Mouse (Mus musculus): ENCODE measurements around the gene Tmem52. TPM values are rescaled to one million over a fixed set of nuclear protein-coding genes. Genes with fewer than 3 reads are reported as not detected.

The Tmem52 gene
- polyA plus RNA-seq, 1 experiment from 2014 or later, result not detected

GRCm38 (mm10) chr4:155487746-155488145 is 18.8 kb downstream of the Tmem52 start:
- H3K79me2 ChIP-seq (ENCODE audit: inconsistent target), result peaks cover 26% of the 10 kb centered on the region
- no peak overlapping the region for H3K4me3 ChIP-seq (ENCODE audit: inconsistent target)
- no peaks in the 10 kb centered on the region for H3K36me3 ChIP-seq (ENCODE audit: inconsistent target)
- 5% methylated on average over 3 of the region's 3 CpGs for WGBS (ENCODE audit: missing documents)
- peak overlapping the region; percentile 93 for H3K27ac ChIP-seq

GRCm38 (mm10) chr4:155488232-155489025 is 19.5 kb downstream of the Tmem52 start:
- Histone ChIP-seq H3K36me3 (ENCODE audit: inconsistent target) (no peaks in the 10 kb centered on the region), H3K27ac (peak overlapping the region; percentile 93), H3K79me2 (ENCODE audit: inconsistent target) (peaks cover 33% of the 10 kb centered on the region), H3K4me3 (ENCODE audit: inconsistent target) (no peak overlapping the region)
- 41% methylated on average over 8 of the region's 8 CpGs for WGBS (ENCODE audit: missing documents)

- whole genome bisulfite sequencing (ENCODE audit: missing documents), result 75% methylated on average over 9 of the region's 9 CpGs
- Histone ChIP-seq H3K36me3 (ENCODE audit: inconsistent target) (no peaks in the 10 kb centered on the region), H3K79me2 (ENCODE audit: inconsistent target) (peaks cover 42% of the 10 kb centered on the region), H3K27ac (peak overlapping the region; percentile 93), H3K4me3 (ENCODE audit: inconsistent target) (no peak overlapping the region)
These were observed 20.4 kb downstream of the Tmem52 start for GRCm38 (mm10) chr4:155489101-155489970.

GRCm38 (mm10) chr4:155490456-155490855 is 21.5 kb downstream of the Tmem52 start:
- peaks cover 53% of the 10 kb centered on the region for H3K79me2 ChIP-seq (ENCODE audit: inconsistent target)
- no peaks in the 10 kb centered on the region for H3K36me3 ChIP-seq (ENCODE audit: inconsistent target)
- peak overlapping the region; percentile 93 for H3K27ac ChIP-seq
- 6% methylated on average over 5 of the region's 5 CpGs for WGBS (ENCODE audit: missing documents)
- peak overlapping the region; percentile 43 for H3K4me3 ChIP-seq (ENCODE audit: inconsistent target)

DNA sequence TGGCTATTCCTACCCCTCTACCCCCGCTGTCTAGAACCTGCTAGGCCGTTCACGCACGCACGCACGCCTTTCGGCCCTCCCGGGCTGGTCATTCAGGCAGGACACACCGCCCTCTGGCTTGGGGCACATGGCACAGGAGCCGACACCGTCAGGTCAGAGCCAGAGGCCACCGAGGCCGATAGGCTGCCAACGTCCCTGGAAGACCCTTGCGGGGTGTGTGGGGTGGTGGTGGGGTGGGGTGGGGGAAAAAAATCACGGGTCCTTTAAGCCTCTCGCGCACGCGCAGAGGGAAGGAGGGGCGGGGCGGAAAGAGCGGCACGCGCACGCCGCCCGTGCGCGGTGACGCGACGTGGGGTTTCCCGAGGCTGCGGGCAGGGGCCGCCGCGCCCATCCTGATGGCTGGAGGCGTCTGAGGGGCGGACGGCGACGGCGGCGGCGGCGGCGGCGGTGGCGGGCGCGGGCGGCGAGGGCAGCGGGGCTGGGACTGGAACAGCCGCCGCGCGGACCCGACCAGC is 22.1 kb downstream of the Tmem52 start, which contains the start of gene Gnb1:
Gene Gnb1, plus strand, starts transcription at position 372 of the 515 bp plus-strand sequence.
- Histone ChIP-seq H3K79me2 (ENCODE audit: inconsistent target) (peaks cover 59% of the 10 kb centered on the region), H3K27ac (peak within 1 kb of the TSS; percentile 93), H3K4me3 (ENCODE audit: inconsistent target) (peak within 1 kb of the TSS; percentile 77), H3K36me3 (ENCODE audit: inconsistent target) (no peaks in the 10 kb centered on the region)
- WGBS (ENCODE audit: missing documents), result 2% methylated on average over 28 of the region's 60 CpGs

DNA sequence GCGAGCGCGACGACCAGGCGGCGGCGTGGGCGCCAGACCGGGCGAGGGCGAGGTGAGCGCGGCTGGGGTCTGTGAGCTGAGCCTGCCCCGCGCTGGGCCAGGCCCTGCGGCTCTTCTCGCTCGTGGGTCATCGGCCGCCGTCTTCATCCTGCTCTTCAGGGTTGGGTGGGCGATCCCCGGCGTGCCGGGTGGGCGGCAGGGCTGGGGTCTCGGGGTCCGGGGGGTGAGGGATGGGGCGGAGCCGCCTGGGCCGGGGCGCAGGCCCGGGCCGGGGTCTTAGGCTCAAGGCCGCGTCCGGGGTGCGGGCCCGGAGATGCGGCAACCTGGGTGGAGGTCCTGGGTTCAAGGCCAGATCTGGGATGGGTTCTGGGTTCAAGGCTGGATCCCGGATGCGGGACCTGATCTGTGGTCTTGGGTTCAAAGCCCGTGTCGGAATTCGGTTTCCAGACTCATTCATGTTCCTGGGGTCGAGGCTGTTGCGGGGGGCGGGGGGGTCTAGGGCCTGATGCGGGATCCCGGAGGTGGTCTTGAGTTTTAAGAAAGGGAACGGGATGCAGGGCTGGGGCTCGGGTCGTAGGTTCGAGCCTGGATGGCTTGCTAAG is 22.7 kb downstream of the Tmem52 start:
- WGBS (ENCODE audit: missing documents), result 1% methylated on average over 50 of the region's 54 CpGs

DNA sequence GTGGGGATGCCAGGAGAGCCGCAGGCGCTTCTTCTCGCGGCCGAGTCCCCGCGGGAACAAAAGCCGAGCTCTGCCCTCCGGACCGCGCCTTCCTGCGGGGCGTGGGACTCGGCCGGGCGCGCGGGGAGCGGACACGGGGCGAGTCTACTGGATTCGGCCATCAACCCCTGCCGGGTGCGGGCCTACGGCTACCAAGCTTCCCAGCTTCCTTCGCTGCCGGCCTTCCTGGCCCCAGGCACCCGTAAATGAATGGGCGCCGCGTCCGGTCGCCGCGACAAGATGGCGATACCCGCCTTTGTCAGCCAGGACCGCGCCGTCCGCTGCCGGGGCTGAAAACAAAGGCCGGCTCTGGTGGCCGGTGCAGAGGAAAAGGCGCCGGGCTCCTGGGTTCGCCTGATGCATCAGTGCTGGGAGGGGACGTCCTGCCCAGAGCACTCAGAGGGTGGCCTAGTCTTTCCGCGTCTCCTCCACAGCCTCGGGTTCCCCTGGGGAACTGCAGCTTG is 23.3 kb downstream of the Tmem52 start:
- H3K27ac ChIP-seq, result peak overlapping the region; percentile 73
- no peaks in the 10 kb centered on the region for H3K36me3 ChIP-seq (ENCODE audit: inconsistent target)
- peak overlapping the region; percentile 77 for H3K4me3 ChIP-seq (ENCODE audit: inconsistent target)
- WGBS (ENCODE audit: missing documents), result under 1% methylated on average over 47 of the region's 51 CpGs
- H3K79me2 ChIP-seq (ENCODE audit: inconsistent target), result peaks cover 70% of the 10 kb centered on the region

More for the DNA sequence above, 22.7 kb downstream of the Tmem52 start:
- Histone ChIP-seq H3K79me2 (ENCODE audit: inconsistent target) (peaks cover 65% of the 10 kb centered on the region), H3K27ac (peak overlapping the region; percentile 73), H3K4me3 (ENCODE audit: inconsistent target) (peak overlapping the region; percentile 77), H3K36me3 (ENCODE audit: inconsistent target) (no peaks in the 10 kb centered on the region)

- no peaks in the 10 kb centered on the region for H3K36me3 ChIP-seq (ENCODE audit: inconsistent target)
- 77% methylated on average over 4 of the region's 4 CpGs for WGBS (ENCODE audit: missing documents)
- no peak overlapping the region for H3K4me3 ChIP-seq (ENCODE audit: inconsistent target)
- peaks cover 94% of the 10 kb centered on the region for H3K79me2 ChIP-seq (ENCODE audit: inconsistent target)
- H3K27ac ChIP-seq, result no peak overlapping the region
These were observed 26.0 kb downstream of the Tmem52 start for GRCm38 (mm10) chr4:155494891-155495290.

- Histone ChIP-seq H3K4me3 (ENCODE audit: inconsistent target) (no peak overlapping the region), H3K79me2 (ENCODE audit: inconsistent target) (peaks cover 100% of the 10 kb centered on the region), H3K36me3 (ENCODE audit: inconsistent target) (no peaks in the 10 kb centered on the region), H3K27ac (no peak overlapping the region)
- 100% methylated on average over 1 of the region's 3 CpGs for WGBS (ENCODE audit: missing documents)
These were observed 29.0 kb downstream of the Tmem52 start for GRCm38 (mm10) chr4:155497963-155498362.

GRCm38 (mm10) chr4:155501126-155501525 is 32.2 kb downstream of the Tmem52 start:
- 56% methylated on average over 1 of the region's 2 CpGs for WGBS (ENCODE audit: missing documents)
- H3K79me2 ChIP-seq (ENCODE audit: inconsistent target), result peaks cover 100% of the 10 kb centered on the region
- H3K27ac ChIP-seq, result no peak overlapping the region
- no peak overlapping the region for H3K4me3 ChIP-seq (ENCODE audit: inconsistent target)
- no peaks in the 10 kb centered on the region for H3K36me3 ChIP-seq (ENCODE audit: inconsistent target)

- Histone ChIP-seq H3K79me2 (ENCODE audit: inconsistent target) (peaks cover 100% of the 10 kb centered on the region), H3K36me3 (ENCODE audit: inconsistent target) (no peaks in the 10 kb centered on the region), H3K27ac (no peak overlapping the region), H3K4me3 (ENCODE audit: inconsistent target) (no peak overlapping the region)
- WGBS (ENCODE audit: missing documents), result 5% methylated on average over 8 of the region's 8 CpGs
These were observed 36.2 kb downstream of the Tmem52 start for GRCm38 (mm10) chr4:155505067-155505466.

DNA sequence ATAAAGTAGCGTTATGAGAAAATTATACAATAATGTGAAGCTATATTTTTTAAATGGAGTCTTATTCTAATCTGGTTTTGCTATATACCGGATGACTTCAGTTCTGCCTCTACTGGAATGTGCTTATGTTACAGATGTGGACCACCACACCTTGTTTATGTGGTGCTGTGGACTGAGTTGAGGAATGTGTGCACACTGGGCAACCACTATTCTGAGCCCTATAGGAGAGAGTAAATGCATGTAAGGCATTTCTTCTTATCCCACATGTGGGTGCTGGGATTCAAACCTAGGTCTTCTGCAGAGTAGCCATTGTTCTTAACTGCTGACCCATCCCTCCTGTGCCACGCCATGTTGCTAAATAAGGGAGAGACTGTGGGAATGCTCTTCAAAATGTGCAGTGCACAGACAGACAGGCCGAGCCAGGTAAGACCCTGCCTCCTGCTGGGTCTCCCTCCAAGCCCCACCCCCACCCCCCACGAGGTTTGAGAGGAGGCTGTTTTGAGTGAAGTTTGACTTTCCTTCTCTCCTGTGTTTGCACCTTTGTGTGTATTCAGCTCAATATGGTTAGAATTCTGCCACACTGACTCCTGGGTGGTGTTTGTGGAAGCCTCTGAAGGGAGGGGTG is 36.9 kb downstream of the Tmem52 start:
- Histone ChIP-seq H3K36me3 (ENCODE audit: inconsistent target) (no peaks in the 10 kb centered on the region), H3K4me3 (ENCODE audit: inconsistent target) (no peak overlapping the region), H3K79me2 (ENCODE audit: inconsistent target) (peaks cover 100% of the 10 kb centered on the region), H3K27ac (no peak overlapping the region)
- 83% methylated on average over 5 of the region's 5 CpGs for WGBS (ENCODE audit: missing documents)

DNA sequence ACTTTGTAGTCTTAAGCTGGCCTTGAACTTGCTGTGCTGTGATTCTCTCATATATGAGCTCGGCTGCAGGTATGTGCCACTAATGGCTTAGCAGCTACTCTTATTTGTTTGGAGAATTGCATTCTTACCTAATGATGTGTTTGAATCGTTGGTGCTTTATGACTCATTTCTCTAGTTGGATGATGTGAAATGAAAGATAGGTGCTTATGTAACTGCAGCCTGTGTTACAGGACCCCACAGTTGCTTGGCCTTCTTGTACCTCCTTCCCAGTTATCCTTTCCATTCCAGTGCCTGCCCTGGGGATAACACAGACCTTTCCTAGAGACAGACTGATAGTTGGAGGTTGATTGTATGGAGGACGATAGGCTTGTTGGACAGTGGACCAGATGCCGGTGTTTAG is 39.7 kb downstream of the Tmem52 start:
- WGBS (ENCODE audit: missing documents), result 75% methylated on average over 4 of the region's 4 CpGs
- Histone ChIP-seq H3K4me3 (ENCODE audit: inconsistent target) (no peak overlapping the region), H3K36me3 (ENCODE audit: inconsistent target) (no peaks in the 10 kb centered on the region), H3K27ac (no peak overlapping the region), H3K79me2 (ENCODE audit: inconsistent target) (peaks cover 100% of the 10 kb centered on the region)

- no peak overlapping the region for H3K4me3 ChIP-seq (ENCODE audit: inconsistent target)
- H3K36me3 ChIP-seq (ENCODE audit: inconsistent target), result no peaks in the 10 kb centered on the region
- 87% methylated on average over 1 of the region's 1 CpGs for WGBS (ENCODE audit: missing documents)
- peaks cover 100% of the 10 kb centered on the region for H3K79me2 ChIP-seq (ENCODE audit: inconsistent target)
- no peak overlapping the region for H3K27ac ChIP-seq
These were observed 42.1 kb downstream of the Tmem52 start for GRCm38 (mm10) chr4:155510981-155511380.
